27 mouse cellular contexts compared by ENCODE assay signal in the genomic region with DNA sequence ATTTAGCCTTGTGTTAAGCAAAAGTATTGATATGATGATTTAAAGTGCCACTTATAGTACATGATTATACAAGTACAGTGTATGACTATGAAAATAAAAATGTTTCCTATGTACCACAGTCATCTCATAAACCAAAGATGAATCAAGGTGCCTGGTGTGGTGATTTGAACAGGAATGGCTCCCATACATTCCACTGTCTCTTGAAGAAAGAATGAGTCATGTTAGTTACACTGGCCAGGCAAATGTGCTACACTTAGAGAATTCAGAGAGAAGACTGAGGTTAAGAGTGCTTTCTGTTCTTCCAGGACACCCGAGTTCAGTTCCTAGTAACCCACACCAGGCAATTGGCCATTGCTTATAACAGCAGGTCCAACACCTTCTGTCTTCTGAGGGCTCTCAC.
"Had no signal": no experiment of that assay in that cellular context is flagged by ENCODE, and none has a peak within 500 bp of the region (broad histone marks: within the 10 kb centered on the region; RNA-seq: fewer than 3 reads in every experiment).

No protein-coding gene starts in this region.

- H3K4me3 ChIP-seq: gastrocnemius, adult 2 months; heart, adult 2 months; heart, embryonic 13.5 days; heart, embryonic 15.5 days; hindbrain, embryonic 13.5 days; hindbrain, embryonic 15.5 days; kidney, embryonic 15.5 days; limb, embryonic 13.5 days; limb, embryonic 15.5 days; liver, embryonic 12.5 days had no signal

- ATAC-seq: hindbrain, postnatal 0 days; intestine, embryonic 16.5 days; liver, embryonic 12.5 days had no signal

- H3K9me3 ChIP-seq: heart, embryonic 13.5 days; heart, embryonic 15.5 days; hindbrain, embryonic 13.5 days; hindbrain, embryonic 15.5 days; kidney, embryonic 15.5 days; limb, embryonic 13.5 days; limb, embryonic 15.5 days; liver, embryonic 12.5 days had no signal

- DNase-seq: gastrocnemius, adult 2 months; gastrocnemius, postnatal 10 days; gastrocnemius, postnatal 36 days; heart, adult 2 months; heart, postnatal 14 days; heart, postnatal 36 days; kidney, adult 11 months; kidney, adult 2 months; kidney, adult 9 months; kidney, postnatal 14 days; kidney, postnatal 36 days; layer of hippocampus, adult 9-11 months; layer of hippocampus, postnatal 36 days; left cerebral cortex, postnatal 4 days had no signal

- H3K9ac ChIP-seq: heart, embryonic 13.5 days; heart, embryonic 15.5 days; hindbrain, embryonic 13.5 days; hindbrain, embryonic 15.5 days; kidney, embryonic 15.5 days; limb, embryonic 13.5 days; limb, embryonic 15.5 days; liver, embryonic 12.5 days; liver, embryonic 14.5 days had no signal

- H3K4me1 ChIP-seq: limb, embryonic 13.5 days; limb, embryonic 15.5 days had no signal

- H3K27ac ChIP-seq: heart, adult 2 months; heart, embryonic 13.5 days; heart, embryonic 15.5 days; hindbrain, embryonic 13.5 days; hindbrain, embryonic 15.5 days; hindbrain, postnatal 0 days; kidney, embryonic 15.5 days; kidney, postnatal 0 days; limb, embryonic 13.5 days; limb, embryonic 15.5 days; liver, embryonic 14.5 days had no signal

- H3K36me3 ChIP-seq: heart, embryonic 15.5 days; hindbrain, embryonic 13.5 days; hindbrain, embryonic 15.5 days; kidney, embryonic 15.5 days; limb, embryonic 13.5 days; liver, embryonic 12.5 days had no signal

- H3K27me3 ChIP-seq: heart, embryonic 13.5 days; heart, embryonic 15.5 days; hindbrain, embryonic 13.5 days; hindbrain, embryonic 15.5 days; kidney, embryonic 15.5 days; limb, embryonic 13.5 days; limb, embryonic 15.5 days; liver, embryonic 12.5 days had no signal

- H3K4me2 ChIP-seq: heart, embryonic 11.5 days; heart, embryonic 13.5 days; heart, embryonic 15.5 days; hindbrain, embryonic 13.5 days; hindbrain, embryonic 15.5 days; kidney, embryonic 15.5 days; limb, embryonic 13.5 days; limb, embryonic 15.5 days; liver, embryonic 12.5 days had no signal
